Mouse (Mus musculus) thymus, postnatal 4 days (tissue): ENCODE data around the gene AI987944.

ENCODE experiments used
- DNase-seq: peaks from one replicate; pipeline ENCODE4 v3.0.0; 2021

AI987944 gene

GRCm38 (mm10) chr7:41393048-41393971 is at the start of gene AI987944:
Gene AI987944 (minus strand): TSS chr7:41393379.
- DNase-seq = peak; percentile 81

DNA sequence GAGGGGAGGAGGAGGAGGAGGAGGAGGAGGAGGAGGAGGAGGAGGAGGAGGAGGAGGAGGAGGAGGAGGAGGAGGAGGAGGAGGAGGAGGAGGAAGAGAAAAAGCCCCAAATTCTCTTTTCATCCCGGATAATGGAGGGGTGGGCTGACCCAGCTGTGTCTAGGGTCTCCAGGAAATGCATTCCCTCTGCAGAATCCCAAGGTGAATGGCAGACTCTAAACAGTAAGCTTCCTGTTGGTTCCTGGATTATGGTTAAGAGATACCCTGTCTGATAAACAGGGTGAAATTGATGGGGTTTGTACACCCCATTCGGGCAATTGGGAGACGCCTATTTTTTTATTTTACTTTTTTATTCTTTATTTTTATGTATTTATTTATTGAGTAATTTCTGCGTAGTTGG is 951 bp upstream of the AI987944 start:
- no peak for DNase-seq
